17 mouse cellular contexts compared by ENCODE assay signal in the genomic region with DNA sequence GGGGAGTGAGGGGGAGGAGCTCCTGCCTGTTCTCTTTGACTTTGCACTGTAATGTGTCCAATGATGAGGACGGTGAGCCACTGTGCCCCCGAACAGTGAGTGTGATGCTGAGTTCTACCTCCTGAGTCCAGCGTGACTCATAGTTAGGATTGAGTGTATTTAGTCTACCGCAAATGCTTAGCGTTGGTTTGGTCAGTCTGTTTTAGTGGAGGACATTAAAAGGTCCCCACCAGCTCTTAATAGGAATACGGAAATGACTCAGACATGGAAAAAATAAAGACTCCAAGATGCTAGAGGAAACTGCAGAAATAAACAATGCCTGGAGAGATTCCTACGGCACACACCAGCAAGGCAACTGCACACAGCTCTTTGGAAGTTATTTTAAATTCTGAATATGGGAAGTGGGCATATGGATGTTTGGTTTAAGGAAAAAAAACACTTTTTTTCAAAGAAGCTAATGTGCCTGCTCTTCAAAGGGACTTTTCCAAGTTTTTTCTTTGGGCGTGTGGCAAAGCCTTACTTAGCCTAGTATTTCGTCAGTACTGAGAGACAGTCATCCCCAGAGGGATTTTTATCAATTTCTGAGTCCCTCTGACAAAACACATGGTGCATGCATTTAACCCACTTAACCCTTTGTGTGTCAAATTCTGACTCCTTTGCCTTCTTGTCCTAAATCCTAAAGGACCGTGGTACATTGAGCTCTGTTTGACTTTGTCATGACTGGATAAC. TPM values are rescaled to one million over a fixed set of nuclear protein-coding genes. Genes with fewer than 3 reads are reported as not detected.
DNase-seq lines count a peak whose midpoint lies in the region; ATAC-seq and TF ChIP-seq lines count a peak whose summit lies in the region.
"Had no signal": no experiment of that assay in that cellular context is flagged by ENCODE, and none has a peak within 500 bp of the region (broad histone marks: within the 10 kb centered on the region; RNA-seq: fewer than 3 reads in every experiment).

No protein-coding gene starts in this region.

- no peak overlapping the region for H3K4me3 ChIP-seq in heart, adult 2 months
- no peak overlapping the region for H3K4me3 ChIP-seq in liver, adult 2 months (ENCODE audit: insufficient read depth, low read depth, low read length)
- H3K4me3 ChIP-seq in myocyte = no peak overlapping the region
- H3K4me3 ChIP-seq in midbrain, embryonic 11.5 days (ENCODE audit: low read depth, low read length) = no peak overlapping the region
- H3K4me3 ChIP-seq: embryonic facial prominence, embryonic 15.5 days; kidney, embryonic 15.5 days; liver, embryonic 13.5 days; neural tube, embryonic 15.5 days had no signal

- peak overlapping the region; percentile 60 for H3K27ac ChIP-seq in heart, adult 2 months
- H3K27ac ChIP-seq in liver, adult 2 months (replicated peaks; ENCODE audit: insufficient read depth, low read depth, low read length) = 0 out of 2 replicates have a peak overlapping the region, but pooled peaks have one; percentile 8
- H3K27ac ChIP-seq in midbrain, embryonic 11.5 days (ENCODE audit: low read depth, low read length) = no peak overlapping the region
- H3K27ac ChIP-seq: embryonic facial prominence, embryonic 15.5 days; kidney, embryonic 15.5 days; liver, embryonic 13.5 days; neural tube, embryonic 15.5 days had no signal

- H3K27me3 ChIP-seq in heart, adult 2 months (ENCODE audit: control insufficient read depth, insufficient read depth, low read length) = no peaks in the 10 kb centered on the region
- no peaks in the 10 kb centered on the region for H3K27me3 ChIP-seq in liver, adult 2 months (ENCODE audit: control insufficient read depth, insufficient read depth, low read length)
- H3K27me3 ChIP-seq in myocyte (ENCODE audit: control insufficient read depth, insufficient read depth, insufficient read length) = no peaks in the 10 kb centered on the region
- H3K27me3 ChIP-seq in midbrain, embryonic 11.5 days (ENCODE audit: control insufficient read depth, insufficient read depth, low read length) = no peaks in the 10 kb centered on the region
- H3K27me3 ChIP-seq: embryonic facial prominence, embryonic 15.5 days; kidney, embryonic 15.5 days; neural tube, embryonic 15.5 days had no signal

- peaks cover 16% of the 10 kb centered on the region for H3K36me3 ChIP-seq in heart, adult 2 months (ENCODE audit: control insufficient read depth, insufficient read depth, low read length)
- H3K36me3 ChIP-seq in liver, adult 2 months (ENCODE audit: control insufficient read depth, insufficient read depth, low read length) = peaks cover 37% of the 10 kb centered on the region
- peaks cover 9% of the 10 kb centered on the region for H3K36me3 ChIP-seq in myocyte (ENCODE audit: control insufficient read depth, insufficient read depth)
- no peaks in the 10 kb centered on the region for H3K36me3 ChIP-seq in midbrain, embryonic 11.5 days (ENCODE audit: control insufficient read depth, insufficient read depth, low read length)
- H3K36me3 ChIP-seq: embryonic facial prominence, embryonic 15.5 days; kidney, embryonic 15.5 days; neural tube, embryonic 15.5 days had no signal

- peak overlapping the region; percentile 75 for H3K4me2 ChIP-seq in myocyte (ENCODE audit: low read depth)
- no peak overlapping the region for H3K4me2 ChIP-seq in midbrain, embryonic 11.5 days
- H3K4me2 ChIP-seq: embryonic facial prominence, embryonic 15.5 days; kidney, embryonic 15.5 days; liver, embryonic 13.5 days; neural tube, embryonic 15.5 days had no signal

- no peak for DNase-seq in heart, adult 2 months
- no peak for DNase-seq in heart, postnatal 4 days
- no peak for DNase-seq in liver, adult 2 months (ENCODE audit: extremely low read depth, low read depth, low spot score)
- DNase-seq in liver = no peak
- DNase-seq in Muller cell, postnatal 12 days (ENCODE audit: inconsistent ontology term) = peak; percentile 24
- no peak for DNase-seq in midbrain, embryonic 11.5 days (ENCODE audit: low spot score, missing footprints)
- DNase-seq in adrenal gland, postnatal 14 days = no peak
- DNase-seq: cerebellum, adult 18-20 months; liver, embryonic 13.5 days; thymus, adult 18-20 months had no signal

- intact Hi-C loops in heart, adult 2 months (cut with DNase I) = no loop called here

- no peak for TF ChIP-seq EP300 in heart, adult 2 months (IDR thresholded peaks at IDR 0.05; ENCODE audit: insufficient read depth, low read depth, low read length)

- peaks cover 3% of the 10 kb centered on the region; the same call in 1 of the 2 replicates for H3K79me2 ChIP-seq in heart, adult 2 months (replicated peaks; ENCODE audit: control insufficient read depth, insufficient read depth, low read length)
- peaks cover 30% of the 10 kb centered on the region; the same call in 1 of the 2 replicates for H3K79me2 ChIP-seq in liver, adult 2 months (ENCODE audit: control insufficient read depth, insufficient read depth, low read length)
- H3K79me2 ChIP-seq in myocyte (ENCODE audit: control insufficient read depth, insufficient read depth) = peaks cover 68% of the 10 kb centered on the region

- H3K9ac ChIP-seq in heart, adult 2 months (ENCODE audit: low read depth, low read length) = 0 out of 2 replicates have a peak overlapping the region, but pooled peaks have one; percentile 4
- H3K9ac ChIP-seq in liver, adult 2 months (ENCODE audit: low read depth, low read length) = no peak overlapping the region
- H3K9ac ChIP-seq in midbrain, embryonic 11.5 days (ENCODE audit: low read length) = no peak overlapping the region
- H3K9ac ChIP-seq: embryonic facial prominence, embryonic 15.5 days; kidney, embryonic 15.5 days; liver, embryonic 13.5 days; neural tube, embryonic 15.5 days had no signal

- WGBS in heart, adult 2 months = 26% methylated on average over 10 of the region's 10 CpGs
- WGBS in liver, adult 2 months = 71% methylated on average over 10 of the region's 10 CpGs
- WGBS in midbrain, embryonic 11.5 days = 80% methylated on average over 10 of the region's 10 CpGs

- peaks cover 26% of the 10 kb centered on the region for H3K4me1 ChIP-seq in heart, adult 2 months (ENCODE audit: control insufficient read depth, insufficient read depth, low read length)
- H3K4me1 ChIP-seq in liver, adult 2 months (ENCODE audit: control insufficient read depth, insufficient read depth, low read length) = peaks cover 8% of the 10 kb centered on the region
- no peaks in the 10 kb centered on the region for H3K4me1 ChIP-seq in midbrain, embryonic 11.5 days (ENCODE audit: control insufficient read depth, insufficient read depth, low read length)
- H3K4me1 ChIP-seq: kidney, embryonic 15.5 days; neural tube, embryonic 15.5 days had no signal

- H3K9me3 ChIP-seq in midbrain, embryonic 11.5 days (ENCODE audit: control insufficient read depth, low read length) = no peaks in the 10 kb centered on the region
- H3K9me3 ChIP-seq: embryonic facial prominence, embryonic 15.5 days; kidney, embryonic 15.5 days; liver, embryonic 13.5 days; neural tube, embryonic 15.5 days had no signal

- TF ChIP-seq POLR2A in heart, adult 2 months (IDR thresholded peaks at IDR 0.05; ENCODE audit: insufficient read depth, low read depth, low read length) = no peak
- no peak for TF ChIP-seq POLR2A in liver, adult 2 months (IDR thresholded peaks at IDR 0.05; ENCODE audit: extremely low read depth, insufficient read depth, low read length)
- no peak for TF ChIP-seq POLR2A in myocyte (IDR thresholded peaks at IDR 0.05; ENCODE audit: insufficient read length, low read depth)

- no peak for ATAC-seq in midbrain, embryonic 11.5 days (ENCODE audit: low FRiP score)
- ATAC-seq: CD4-positive, CD25-positive, alpha-beta regulatory T cell, adult 4 months; forebrain, embryonic 14.5 days had no signal

- no peak for TF ChIP-seq CTCF in heart, adult 2 months (IDR thresholded peaks at IDR 0.05)
- no peak for TF ChIP-seq CTCF in liver, adult 2 months (IDR thresholded peaks at IDR 0.05; ENCODE audit: low read depth, low read length)

- no peak overlapping the region for H3ac ChIP-seq in myocyte (ENCODE audit: control insufficient read depth, insufficient read length)

TF ChIP-seq in myocyte, 11 proteins besides CTCF, POLR2A, EP300 and RAD21:
- TF ChIP-seq MYOG (IDR thresholded peaks at IDR 0.05; ENCODE audit: control insufficient read depth in 1 of 3, insufficient read depth in 1 of 3, insufficient read length in 2 of 3, low read depth in 2 of 3) (no peak), POLR2AphosphoS2 (IDR thresholded peaks at IDR 0.05; ENCODE audit: insufficient read length, low read depth) (no peak), USF1 (IDR thresholded peaks at IDR 0.05; ENCODE audit: low read depth) (no peak), TCF3 (IDR thresholded peaks at IDR 0.05; ENCODE audit: insufficient read length, low read depth) (no peak), TCF12 (IDR thresholded peaks at IDR 0.05; ENCODE audit: insufficient read depth, poor library complexity, severe bottlenecking) (no peak), SRF (IDR thresholded peaks at IDR 0.05; ENCODE audit: control insufficient read depth, insufficient read length, low read depth) (no peak), CEBPB (IDR thresholded peaks at IDR 0.05; ENCODE audit: insufficient read depth, poor library complexity, severe bottlenecking) (0 out of 2 replicates have a peak, but pooled peaks have one; percentile 51), MYOD1 (IDR thresholded peaks at IDR 0.05; ENCODE audit: control insufficient read depth in 1 of 3, insufficient read length in 2 of 3, low read depth in 2 of 3) (no peak)

RNA-seq across cellular contexts. Expression of gene Il1rl2, which starts 49.0 kb away (rescaled TPM):
- 1 to 10 TPM in 1 of 2 experiments, under 1 TPM in 1; 0.84 to 1.1 TPM for total RNA-seq in heart, adult 2 months (2021)
- 1.5 and 2.3 TPM in 2 replicates for polyA plus RNA-seq in heart, adult 2 months (2012; rRNA removed)
- 1 to 10 TPM; 6.2 to 6.8 TPM for total RNA-seq in heart, postnatal 4 days (2021)
- total RNA-seq in liver, adult 2 months (2014; rRNA removed) = 0.37 and 0.40 TPM in 2 replicates
- polyA plus RNA-seq in liver, adult 2 months (2012; rRNA removed) = 0.05 and 0.06 TPM in 2 replicates
- polyA plus RNA-seq in myocyte (2012; fragmentation: generic; extraction: Trizol) = not detected
- 0.98 and 1.0 TPM in 2 replicates for polyA plus RNA-seq in midbrain, embryonic 11.5 days (2014; fragmentation: Nextera tagmentation; extraction: Ambion mirVana)
- total RNA-seq in adrenal gland, postnatal 14 days (2021) = 3.6 and 4.4 TPM in 2 replicates

RNA-seq across cellular contexts. Expression of gene Il1r1, which starts 50.6 kb away (rescaled TPM):
- total RNA-seq in heart, adult 2 months (2021) = 1 to 10 TPM; 5.5 to 6.1 TPM
- 4.8 and 6.1 TPM in 2 replicates for polyA plus RNA-seq in heart, adult 2 months (2012; rRNA removed)
- 1 to 10 TPM; 9.8 TPM for total RNA-seq in heart, postnatal 4 days (2021)
- 9.4 and 16.0 TPM in 2 replicates for total RNA-seq in liver, adult 2 months (2014; rRNA removed)
- polyA plus RNA-seq in liver, adult 2 months (2012; rRNA removed) = 2.0 and 5.5 TPM in 2 replicates
- 7.6 TPM for polyA plus RNA-seq in myocyte (2012; fragmentation: generic; extraction: Trizol)
- polyA plus RNA-seq in midbrain, embryonic 11.5 days (2014; fragmentation: Nextera tagmentation; extraction: Ambion mirVana) = 0.96 and 1.0 TPM in 2 replicates
- total RNA-seq in adrenal gland, postnatal 14 days (2021) = 6.6 and 6.9 TPM in 2 replicates
- total RNA-seq: monocyte, adult 5-6 weeks had no signal
- polyA plus RNA-seq: CD4-positive, CD25-positive, alpha-beta regulatory T cell, adult 4 months had no signal
